Mouse (Mus musculus): ENCODE measurements around the gene Slco1c1. TPM values are rescaled to one million over a fixed set of nuclear protein-coding genes. Genes with fewer than 3 reads are reported as not detected.

Gene Slco1c1
- polyA plus RNA-seq, 1 experiment from 2014 or later: 0.39 TPM

- H3K9me3 ChIP-seq (ENCODE audit: control insufficient read depth, low read length): no peaks in the 10 kb centered on the region
- 91% methylated on average over 3 of the region's 3 CpGs for WGBS
- DNase-seq (ENCODE audit: low spot score) (no peak), ATAC-seq (replicated peaks; ENCODE audit: low FRiP score) (no peak)
- H3K9ac ChIP-seq (ENCODE audit: low read length): no peak overlapping the region
- H3K4me1 ChIP-seq (replicated peaks; ENCODE audit: control insufficient read depth, insufficient read depth, low read length): peaks cover 3% of the 10 kb centered on the region; the same call in 1 of the 2 replicates
- H3K4me2 ChIP-seq (ENCODE audit: low read depth, low read length, severe bottlenecking): no peak overlapping the region
- H3K27me3 ChIP-seq (ENCODE audit: control insufficient read depth, insufficient read depth, low read length): no peaks in the 10 kb centered on the region
- H3K27ac ChIP-seq (ENCODE audit: low read depth, low read length): no peak overlapping the region
- no peaks in the 10 kb centered on the region for H3K36me3 ChIP-seq (ENCODE audit: control insufficient read depth, insufficient read depth, low read length)
- no peak overlapping the region for H3K4me3 ChIP-seq (ENCODE audit: low read depth, low read length)
Measured at GRCm38 (mm10) chr6:141501171-141501570, 23.0 kb upstream of the Slco1c1 start.

GRCm38 (mm10) chr6:141522541-141522940 lies 1.6 kb upstream of the Slco1c1 start:
- no peak overlapping the region for H3K27ac ChIP-seq (ENCODE audit: low read depth, low read length)
- no peak overlapping the region for H3K4me2 ChIP-seq (ENCODE audit: low read depth, low read length, severe bottlenecking)
- H3K4me1 ChIP-seq (replicated peaks; ENCODE audit: control insufficient read depth, insufficient read depth, low read length): no peaks in the 10 kb centered on the region
- H3K9me3 ChIP-seq (ENCODE audit: control insufficient read depth, low read length): no peaks in the 10 kb centered on the region
- H3K36me3 ChIP-seq (ENCODE audit: control insufficient read depth, insufficient read depth, low read length): no peaks in the 10 kb centered on the region
- 87% methylated on average over 2 of the region's 2 CpGs for WGBS
- no peaks in the 10 kb centered on the region for H3K27me3 ChIP-seq (ENCODE audit: control insufficient read depth, insufficient read depth, low read length)
- H3K4me3 ChIP-seq (ENCODE audit: low read depth, low read length): no peak overlapping the region
- no peak for DNase-seq (ENCODE audit: low spot score)
- ATAC-seq (replicated peaks; ENCODE audit: low FRiP score): no peak
- H3K9ac ChIP-seq (ENCODE audit: low read length): no peak overlapping the region

GRCm38 (mm10) chr6:141525787-141526186 lies 1.6 kb downstream of the Slco1c1 start:
- WGBS: 62% methylated on average over 1 of the region's 1 CpGs
- DNase-seq (ENCODE audit: low spot score): no peak
- no peaks in the 10 kb centered on the region for H3K4me1 ChIP-seq (replicated peaks; ENCODE audit: control insufficient read depth, insufficient read depth, low read length)
- H3K4me3 ChIP-seq (ENCODE audit: low read depth, low read length): no peak overlapping the region
- ATAC-seq (replicated peaks; ENCODE audit: low FRiP score): no peak
- H3K27ac ChIP-seq (ENCODE audit: low read depth, low read length): no peak overlapping the region
- no peaks in the 10 kb centered on the region for H3K36me3 ChIP-seq (ENCODE audit: control insufficient read depth, insufficient read depth, low read length)
- no peak overlapping the region for H3K9ac ChIP-seq (ENCODE audit: low read length)
- no peaks in the 10 kb centered on the region for H3K9me3 ChIP-seq (ENCODE audit: control insufficient read depth, low read length)
- no peaks in the 10 kb centered on the region for H3K27me3 ChIP-seq (ENCODE audit: control insufficient read depth, insufficient read depth, low read length)
- H3K4me2 ChIP-seq (ENCODE audit: low read depth, low read length, severe bottlenecking): no peak overlapping the region

GRCm38 (mm10) chr6:141530865-141531264 lies 6.7 kb downstream of the Slco1c1 start:
- Histone ChIP-seq H3K4me1 (replicated peaks; ENCODE audit: control insufficient read depth, insufficient read depth, low read length) (no peaks in the 10 kb centered on the region), H3K4me2 (ENCODE audit: low read depth, low read length, severe bottlenecking) (no peak overlapping the region), H3K27ac (ENCODE audit: low read depth, low read length) (no peak overlapping the region), H3K9ac (ENCODE audit: low read length) (no peak overlapping the region), H3K36me3 (ENCODE audit: control insufficient read depth, insufficient read depth, low read length) (no peaks in the 10 kb centered on the region), H3K9me3 (ENCODE audit: control insufficient read depth, low read length) (no peaks in the 10 kb centered on the region), H3K27me3 (ENCODE audit: control insufficient read depth, insufficient read depth, low read length) (no peaks in the 10 kb centered on the region), H3K4me3 (ENCODE audit: low read depth, low read length) (no peak overlapping the region)
- DNase-seq (ENCODE audit: low spot score) (no peak), ATAC-seq (replicated peaks; ENCODE audit: low FRiP score) (no peak)
- WGBS: 72% methylated on average over 6 of the region's 6 CpGs

GRCm38 (mm10) chr6:141537298-141537697 lies 13.1 kb downstream of the Slco1c1 start:
- Histone ChIP-seq H3K4me2 (ENCODE audit: low read depth, low read length, severe bottlenecking) (no peak overlapping the region), H3K27ac (ENCODE audit: low read depth, low read length) (no peak overlapping the region), H3K36me3 (ENCODE audit: control insufficient read depth, insufficient read depth, low read length) (no peaks in the 10 kb centered on the region), H3K9me3 (ENCODE audit: control insufficient read depth, low read length) (no peaks in the 10 kb centered on the region), H3K4me3 (ENCODE audit: low read depth, low read length) (no peak overlapping the region), H3K27me3 (ENCODE audit: control insufficient read depth, insufficient read depth, low read length) (no peaks in the 10 kb centered on the region), H3K9ac (ENCODE audit: low read length) (no peak overlapping the region), H3K4me1 (replicated peaks; ENCODE audit: control insufficient read depth, insufficient read depth, low read length) (no peaks in the 10 kb centered on the region)
- DNase-seq (ENCODE audit: low spot score) (no peak), ATAC-seq (replicated peaks; ENCODE audit: low FRiP score) (no peak)
- 73% methylated on average over 3 of the region's 3 CpGs for WGBS

GRCm38 (mm10) chr6:141541136-141541535 lies 17.0 kb downstream of the Slco1c1 start:
- 97% methylated on average over 1 of the region's 1 CpGs for WGBS
- no peaks in the 10 kb centered on the region for H3K36me3 ChIP-seq (ENCODE audit: control insufficient read depth, insufficient read depth, low read length)
- no peaks in the 10 kb centered on the region for H3K9me3 ChIP-seq (ENCODE audit: control insufficient read depth, low read length)
- DNase-seq (ENCODE audit: low spot score) (no peak), ATAC-seq (replicated peaks; ENCODE audit: low FRiP score) (no peak)
- no peak overlapping the region for H3K4me2 ChIP-seq (ENCODE audit: low read depth, low read length, severe bottlenecking)
- no peak overlapping the region for H3K4me3 ChIP-seq (ENCODE audit: low read depth, low read length)
- H3K27me3 ChIP-seq (ENCODE audit: control insufficient read depth, insufficient read depth, low read length): no peaks in the 10 kb centered on the region
- H3K4me1 ChIP-seq (replicated peaks; ENCODE audit: control insufficient read depth, insufficient read depth, low read length): no peaks in the 10 kb centered on the region
- H3K9ac ChIP-seq (ENCODE audit: low read length): no peak overlapping the region
- no peak overlapping the region for H3K27ac ChIP-seq (ENCODE audit: low read depth, low read length)

GRCm38 (mm10) chr6:141543344-141543743 lies 19.2 kb downstream of the Slco1c1 start:
- no peak for ATAC-seq (replicated peaks; ENCODE audit: low FRiP score)
- WGBS: 83% methylated on average over 7 of the region's 7 CpGs
- Histone ChIP-seq H3K27ac (ENCODE audit: low read depth, low read length) (no peak overlapping the region), H3K4me3 (ENCODE audit: low read depth, low read length) (no peak overlapping the region), H3K4me1 (replicated peaks; ENCODE audit: control insufficient read depth, insufficient read depth, low read length) (no peaks in the 10 kb centered on the region), H3K9me3 (ENCODE audit: control insufficient read depth, low read length) (no peaks in the 10 kb centered on the region), H3K27me3 (ENCODE audit: control insufficient read depth, insufficient read depth, low read length) (no peaks in the 10 kb centered on the region), H3K36me3 (ENCODE audit: control insufficient read depth, insufficient read depth, low read length) (no peaks in the 10 kb centered on the region), H3K9ac (ENCODE audit: low read length) (no peak overlapping the region), H3K4me2 (ENCODE audit: low read depth, low read length, severe bottlenecking) (no peak overlapping the region)
- no peak for DNase-seq (ENCODE audit: low spot score)

- Histone ChIP-seq H3K4me1 (replicated peaks; ENCODE audit: control insufficient read depth, insufficient read depth, low read length) (no peaks in the 10 kb centered on the region), H3K36me3 (ENCODE audit: control insufficient read depth, insufficient read depth, low read length) (no peaks in the 10 kb centered on the region), H3K4me2 (ENCODE audit: low read depth, low read length, severe bottlenecking) (no peak overlapping the region), H3K4me3 (ENCODE audit: low read depth, low read length) (no peak overlapping the region), H3K9ac (ENCODE audit: low read length) (no peak overlapping the region), H3K9me3 (ENCODE audit: control insufficient read depth, low read length) (no peaks in the 10 kb centered on the region), H3K27me3 (ENCODE audit: control insufficient read depth, insufficient read depth, low read length) (no peaks in the 10 kb centered on the region), H3K27ac (ENCODE audit: low read depth, low read length) (no peak overlapping the region)
- ATAC-seq (replicated peaks; ENCODE audit: low FRiP score) (no peak), DNase-seq (ENCODE audit: low spot score) (no peak)
- 85% methylated on average over 1 of the region's 1 CpGs for WGBS
Measured at GRCm38 (mm10) chr6:141558118-141558517, 34.0 kb downstream of the Slco1c1 start.

- H3K9ac ChIP-seq (ENCODE audit: low read length): no peak overlapping the region
- H3K4me1 ChIP-seq (replicated peaks; ENCODE audit: control insufficient read depth, insufficient read depth, low read length): no peaks in the 10 kb centered on the region; the same call in 1 of the 2 replicates
- H3K9me3 ChIP-seq (ENCODE audit: control insufficient read depth, low read length): no peaks in the 10 kb centered on the region
- no peaks in the 10 kb centered on the region for H3K36me3 ChIP-seq (ENCODE audit: control insufficient read depth, insufficient read depth, low read length)
- no peaks in the 10 kb centered on the region for H3K27me3 ChIP-seq (ENCODE audit: control insufficient read depth, insufficient read depth, low read length)
- ATAC-seq (replicated peaks; ENCODE audit: low FRiP score) (no peak), DNase-seq (ENCODE audit: low spot score) (no peak)
- no peak overlapping the region for H3K4me3 ChIP-seq (ENCODE audit: low read depth, low read length)
- H3K27ac ChIP-seq (ENCODE audit: low read depth, low read length): no peak overlapping the region
- 88% methylated on average over 2 of the region's 2 CpGs for WGBS
- no peak overlapping the region for H3K4me2 ChIP-seq (ENCODE audit: low read depth, low read length, severe bottlenecking)
Measured at GRCm38 (mm10) chr6:141567366-141567765, 43.2 kb downstream of the Slco1c1 start.
